Mouse (Mus musculus) left cerebral cortex, adult 2 months (tissue): ENCODE data around the gene Gm17267. TPM values are rescaled to one million over a fixed set of nuclear protein-coding genes. Genes with fewer than 3 reads are reported as not detected.
"Not testable (repeated sequence)": the region's sequence is repeated elsewhere in the genome, so short reads cannot be mapped to it uniquely, and the experiment has no call there.

Experiments
- DNase-seq, 2 experiments: peaks; one replicate each; pipeline ENCODE4 v3.0.0; 2021 to 2022; ENCODE audit warnings: low spot score in 2 of 2, mixed read lengths in 1 of 2; ENCODE audit errors: extremely low spot score in 1 of 2
- H3K27ac ChIP-seq: fragments of 200-600 bp; 2 replicates; pipeline ENCODE4 v1.8.1; 2022
- H3K4me3 ChIP-seq: fragments of 200-600 bp; 2 replicates; pipeline ENCODE4 v1.8.1; 2022
- intact Hi-C: fragments of 180-260 bp; cut with DNase I; formaldehyde crosslinking; loops from one replicate; pipeline ENCODE4 v1.15.1; 2025
- long read RNA-seq, 2 experiments: library from polyadenylated mRNA; stranded (forward); transcript quantifications; one replicate each; pipeline ENCODE4 v2.0.0; 2021; ENCODE audit warnings: borderline mapping rate in 2 of 2
- total RNA-seq, 2 experiments: library from RNA; stranded (reverse); gene quantifications; 2 replicates each; pipeline ENCODE4 v1.2.3; 2021

Gene Gm17267
- total RNA-seq: not detected
- long read RNA-seq, experiment 1: 0 reads
- long read RNA-seq, experiment 2: 0 reads

GRCm38 (mm10) chrX:126017257-126017656 is at the start of gene Gm17267:
Gm17267 (plus strand) TSS chrX:126017557.
- H3K4me3 ChIP-seq, intact Hi-C loops, DNase-seq, H3K27ac ChIP-seq: not testable (repeated sequence)
